Mouse (Mus musculus): ENCODE results near the gene Tmem150b.

Tmem150b gene

GRCm38 (mm10) chr7:4731090-4731489 lies 6.0 kb upstream of the Tmem150b start:
- DNase-seq (ENCODE audit: low spot score): no peak

DNA sequence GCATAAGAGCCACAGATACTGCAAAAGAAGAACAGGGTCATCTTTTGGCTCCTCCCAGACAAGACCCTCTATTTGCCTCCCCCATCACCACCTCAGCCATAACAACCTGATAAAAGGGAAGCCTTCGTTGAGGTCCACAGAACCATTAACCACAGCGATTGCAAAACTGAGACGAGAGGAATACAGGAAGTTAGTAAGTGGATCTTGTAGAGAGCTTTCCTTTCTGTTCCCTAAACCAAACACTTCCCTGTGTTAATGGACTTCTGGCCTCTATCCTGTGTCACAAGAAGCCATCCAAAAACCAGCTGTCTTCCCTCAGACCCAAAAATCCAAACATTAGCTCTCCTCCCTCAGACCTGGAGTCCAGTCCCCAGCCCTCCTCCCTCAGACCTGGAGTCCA lies 690 bp downstream of the Tmem150b start:
- DNase-seq (ENCODE audit: low spot score): no peak

- DNase-seq (ENCODE audit: low spot score): no peak
Measured at GRCm38 (mm10) chr7:4723508-4723907, 1.5 kb downstream of the Tmem150b start.

- no peak for DNase-seq (ENCODE audit: low spot score)
Measured at GRCm38 (mm10) chr7:4719276-4719675, 5.8 kb downstream of the Tmem150b start.

GRCm38 (mm10) chr7:4716955-4717354 lies 8.1 kb downstream of the Tmem150b start:
- no peak for DNase-seq (ENCODE audit: low spot score)

DNA sequence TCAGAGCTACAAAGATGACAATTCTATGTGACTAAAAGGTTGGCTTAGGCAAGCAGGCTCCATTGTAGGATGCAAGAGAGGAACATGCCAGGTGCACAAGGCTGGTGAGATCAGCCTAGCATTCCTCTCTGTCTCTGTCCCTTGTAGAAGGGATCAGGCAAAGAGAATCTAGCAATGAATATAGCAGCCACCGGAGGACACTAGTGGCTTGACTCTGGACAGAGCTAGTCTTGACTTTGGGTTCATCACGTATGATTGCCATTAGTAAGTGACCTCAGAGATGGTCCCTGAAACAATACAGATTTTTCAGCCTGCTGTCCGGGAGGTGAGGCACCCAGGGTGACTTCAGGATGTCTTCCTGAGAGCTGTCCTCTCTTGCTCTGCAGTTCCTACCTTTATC lies 12.5 kb downstream of the Tmem150b start:
- no peak for DNase-seq (ENCODE audit: low spot score)

DNA sequence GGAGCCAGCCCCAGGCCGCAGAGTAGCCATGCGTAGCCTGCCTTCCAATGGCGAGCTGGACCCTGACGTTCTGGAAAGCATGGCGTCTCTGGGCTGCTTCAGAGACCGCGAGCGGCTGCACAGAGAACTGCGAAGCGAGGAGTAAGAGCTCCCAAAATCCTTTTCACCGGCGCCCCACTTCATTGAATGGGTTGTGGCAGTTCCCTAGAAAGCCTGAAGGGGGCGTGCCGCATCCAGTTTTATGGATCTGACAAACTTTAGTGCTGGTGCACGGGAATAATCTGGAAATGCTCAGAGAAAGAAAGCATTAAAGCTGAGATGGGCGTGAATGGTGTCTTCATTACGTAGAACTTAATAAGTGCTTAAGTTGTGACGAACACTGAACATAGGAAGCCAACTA lies 20.0 kb downstream of the Tmem150b start:
- peak; percentile 22 for DNase-seq (ENCODE audit: low spot score)

DNA sequence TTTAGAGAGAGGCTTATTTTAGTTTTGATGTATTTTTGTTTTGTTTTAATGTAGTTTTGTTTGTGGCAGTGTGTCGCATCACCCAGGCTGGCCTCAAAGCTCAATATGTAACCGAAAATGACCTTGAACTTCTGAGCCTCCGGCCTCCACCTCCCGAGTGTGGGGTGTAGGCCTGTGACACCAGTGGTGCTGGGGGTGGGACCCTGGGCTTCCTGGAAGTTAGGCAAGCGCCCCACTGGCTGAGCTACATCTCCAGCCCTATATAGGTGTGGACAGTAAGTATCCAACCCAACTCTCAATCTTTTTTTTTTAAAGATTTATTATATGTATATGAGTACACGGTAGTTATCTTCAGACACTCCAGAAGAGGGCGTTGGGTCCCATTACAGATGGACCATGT lies 21.9 kb downstream of the Tmem150b start:
- no peak for DNase-seq (ENCODE audit: low spot score)

- DNase-seq (ENCODE audit: low spot score): no peak
Measured at GRCm38 (mm10) chr7:4702334-4702733, 22.7 kb downstream of the Tmem150b start.

GRCm38 (mm10) chr7:4693004-4693403 lies 32.0 kb downstream of the Tmem150b start:
- DNase-seq (ENCODE audit: low spot score): no peak

- DNase-seq (ENCODE audit: low spot score): no peak
Measured at GRCm38 (mm10) chr7:4690951-4691653, 33.9 kb downstream of the Tmem150b start.

GRCm38 (mm10) chr7:4690387-4690786 lies 34.7 kb downstream of the Tmem150b start, which contains the start of gene Brsk1:
Gene Brsk1 (plus strand): TSS chr7:4690604.
- DNase-seq (ENCODE audit: low spot score): peak; percentile 67

DNA sequence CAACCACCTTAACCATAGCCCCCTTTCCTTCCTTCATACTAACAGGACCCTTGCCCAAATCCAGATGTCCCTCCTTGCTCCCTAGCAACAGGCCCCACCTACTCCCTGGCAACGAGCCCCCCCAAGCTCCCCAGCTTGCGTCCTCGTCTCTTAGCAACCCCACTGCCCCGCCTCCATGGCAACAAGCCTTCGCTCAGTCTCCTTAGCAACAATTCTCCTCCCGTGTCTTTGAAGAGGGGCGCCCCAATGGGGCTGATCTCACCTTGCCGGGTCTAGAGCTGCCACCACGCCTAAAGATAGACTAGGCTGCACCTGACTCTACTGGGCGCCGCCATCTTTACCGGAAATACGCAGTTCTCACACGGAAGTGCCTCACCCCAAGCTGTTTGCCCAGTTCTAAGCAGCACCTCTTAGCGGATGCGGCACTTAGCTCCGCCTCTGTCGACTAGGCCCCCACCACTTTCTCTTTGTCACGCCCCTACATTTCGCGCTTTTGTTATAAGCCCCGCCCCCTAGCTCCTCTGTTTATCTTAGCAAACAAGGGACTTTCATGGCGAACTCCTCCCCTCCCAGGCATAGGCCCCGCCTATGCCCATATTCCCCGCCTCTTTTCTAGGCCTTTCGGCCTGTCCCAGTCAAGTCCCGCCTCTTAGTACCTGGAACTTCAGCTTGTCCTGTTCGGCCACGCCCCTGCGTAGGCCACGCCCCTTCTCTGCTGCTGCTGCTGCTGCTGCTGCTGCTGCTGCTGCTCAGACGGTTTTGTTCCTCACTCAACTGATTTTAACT lies 40.2 kb downstream of the Tmem150b start, which contains the start of gene Hspbp1:
Gene Hspbp1 (minus strand): TSS at position 437 of the 786 bp plus-strand sequence.
- peak; percentile 94 for DNase-seq (ENCODE audit: low spot score)

- no peak for DNase-seq (ENCODE audit: low spot score)
Measured at GRCm38 (mm10) chr7:4684203-4684602, 40.8 kb downstream of the Tmem150b start.

GRCm38 (mm10) chr7:4683307-4683706 lies 41.7 kb downstream of the Tmem150b start:
- DNase-seq (ENCODE audit: low spot score): no peak

GRCm38 (mm10) chr7:4675200-4675599 lies 49.8 kb downstream of the Tmem150b start:
- no peak for DNase-seq (ENCODE audit: low spot score)

- DNase-seq (ENCODE audit: low spot score): no peak
Measured at GRCm38 (mm10) chr7:4674114-4674731, 50.8 kb downstream of the Tmem150b start.

DNA sequence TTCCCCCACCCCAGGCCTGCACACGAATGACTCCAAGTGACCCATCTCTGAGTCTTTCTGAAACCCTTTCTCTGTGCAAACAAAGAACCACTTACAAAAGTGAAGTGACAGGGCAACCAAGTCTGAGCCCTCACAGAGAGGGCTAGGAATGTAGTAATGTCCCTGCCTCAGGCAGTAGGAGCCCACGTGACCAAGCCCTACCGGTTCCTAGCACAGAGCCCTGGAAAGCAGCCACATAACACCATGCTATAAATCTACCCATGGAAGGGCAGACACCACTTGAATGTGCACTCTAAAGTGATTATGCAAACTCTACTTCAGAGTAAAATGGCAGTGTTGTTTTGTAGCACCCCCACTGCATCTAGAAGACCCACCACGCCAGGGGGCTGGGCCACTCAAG lies 53.1 kb downstream of the Tmem150b start:
- DNase-seq (ENCODE audit: low spot score): peak; percentile 28

- DNase-seq (ENCODE audit: low spot score): no peak
Measured at GRCm38 (mm10) chr7:4670655-4671255, 54.3 kb downstream of the Tmem150b start.

DNA sequence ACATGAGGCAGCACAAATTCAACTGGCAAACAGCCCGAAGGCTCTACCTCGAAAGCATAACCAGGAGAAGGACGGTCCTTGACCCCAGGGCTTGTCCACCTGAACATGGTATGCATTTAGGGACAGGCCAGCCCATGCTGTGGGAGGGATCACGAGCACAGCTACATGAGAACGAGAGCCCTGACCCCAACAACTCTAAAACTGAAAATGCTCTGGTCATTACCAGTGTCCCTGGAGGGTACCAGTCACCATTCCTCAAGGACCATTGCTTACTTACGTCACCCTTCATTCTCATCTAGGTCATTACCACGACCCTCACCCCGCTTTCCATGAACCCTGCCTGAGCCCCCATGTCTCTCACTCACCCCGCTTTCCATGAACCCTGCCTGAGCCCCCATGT lies 55.9 kb downstream of the Tmem150b start:
- DNase-seq (ENCODE audit: low spot score): no peak

GRCm38 (mm10) chr7:4668506-4668905 lies 56.5 kb downstream of the Tmem150b start:
- DNase-seq (ENCODE audit: low spot score): no peak

- no peak for DNase-seq (ENCODE audit: low spot score)
Measured at GRCm38 (mm10) chr7:4666871-4667270, 58.2 kb downstream of the Tmem150b start.
